Mouse (Mus musculus): ENCODE results near the gene Pnkd. TPM values are rescaled to one million over a fixed set of nuclear protein-coding genes. Genes with fewer than 3 reads are reported as not detected.

Gene Pnkd
- polyA plus RNA-seq, 1 experiment = 165 TPM

GRCm38 (mm10) chr1:74302835-74303234 lies 18.1 kb downstream of the Pnkd start:
- Histone ChIP-seq H3K4me1 (ENCODE audit: control insufficient read depth, insufficient read depth, low read length) (peaks cover 17% of the 10 kb centered on the region), H3K27ac (ENCODE audit: insufficient read depth, low read depth, low read length) (0 out of 2 replicates have a peak overlapping the region, but pooled peaks have one; percentile 33), H3K27me3 (replicated peaks; ENCODE audit: control insufficient read depth, insufficient read depth, low read length) (no peaks in the 10 kb centered on the region), H3K36me3 (ENCODE audit: control insufficient read depth, insufficient read depth, low read length) (no peaks in the 10 kb centered on the region), H3K4me3 (ENCODE audit: insufficient read depth, low read depth, low read length) (peak overlapping the region; percentile 98; the same call in 1 of the 2 replicates)
- WGBS = 66% methylated on average over 2 of the region's 2 CpGs
- no peak for TF ChIP-seq POLR2A (IDR thresholded peaks at IDR 0.05; ENCODE audit: low read depth, low read length)
- TF ChIP-seq CTCF (conservative IDR thresholded peaks at IDR 0.05; ENCODE audit: insufficient read depth, insufficient read length, low read depth, low read length) = no peak
- no peak for DNase-seq

- peak; percentile 87 for DNase-seq
These were observed 19.0 kb downstream of the Pnkd start for GRCm38 (mm10) chr1:74303509-74304338.

GRCm38 (mm10) chr1:74304339-74304790 lies 19.6 kb downstream of the Pnkd start:
- Histone ChIP-seq H3K27ac (ENCODE audit: insufficient read depth, low read depth, low read length) (peak overlapping the region; percentile 98), H3K4me3 (ENCODE audit: insufficient read depth, low read depth, low read length) (peak overlapping the region; percentile 98), H3K36me3 (ENCODE audit: control insufficient read depth, insufficient read depth, low read length) (no peaks in the 10 kb centered on the region), H3K27me3 (replicated peaks; ENCODE audit: control insufficient read depth, insufficient read depth, low read length) (no peaks in the 10 kb centered on the region), H3K4me1 (ENCODE audit: control insufficient read depth, insufficient read depth, low read length) (peaks cover 10% of the 10 kb centered on the region)
- no peak for DNase-seq
- WGBS = 7% methylated on average over 12 of the region's 12 CpGs
- no peak for TF ChIP-seq CTCF (conservative IDR thresholded peaks at IDR 0.05; ENCODE audit: insufficient read depth, insufficient read length, low read depth, low read length)
- TF ChIP-seq POLR2A (IDR thresholded peaks at IDR 0.05; ENCODE audit: low read depth, low read length) = no peak

More at GRCm38 (mm10) chr1:74303509-74304338, 19.0 kb downstream of the Pnkd start:
- peak overlapping the region; percentile 98 for H3K27ac ChIP-seq (ENCODE audit: insufficient read depth, low read depth, low read length)
- TF ChIP-seq CTCF (conservative IDR thresholded peaks at IDR 0.05; ENCODE audit: insufficient read depth, insufficient read length, low read depth, low read length) (no peak), POLR2A (IDR thresholded peaks at IDR 0.05; ENCODE audit: low read depth, low read length) (peak; percentile 53)
- no peaks in the 10 kb centered on the region for H3K36me3 ChIP-seq (ENCODE audit: control insufficient read depth, insufficient read depth, low read length)
- WGBS = under 1% methylated on average over 56 of the region's 56 CpGs
- no peaks in the 10 kb centered on the region for H3K27me3 ChIP-seq (replicated peaks; ENCODE audit: control insufficient read depth, insufficient read depth, low read length)
- peaks cover 10% of the 10 kb centered on the region for H3K4me1 ChIP-seq (ENCODE audit: control insufficient read depth, insufficient read depth, low read length)
- peak overlapping the region; percentile 98 for H3K4me3 ChIP-seq (ENCODE audit: insufficient read depth, low read depth, low read length)

GRCm38 (mm10) chr1:74304946-74305345 lies 20.2 kb downstream of the Pnkd start:
- Histone ChIP-seq H3K27ac (ENCODE audit: insufficient read depth, low read depth, low read length) (no peak overlapping the region), H3K27me3 (replicated peaks; ENCODE audit: control insufficient read depth, insufficient read depth, low read length) (no peaks in the 10 kb centered on the region), H3K36me3 (ENCODE audit: control insufficient read depth, insufficient read depth, low read length) (no peaks in the 10 kb centered on the region), H3K4me3 (ENCODE audit: insufficient read depth, low read depth, low read length) (no peak overlapping the region), H3K4me1 (ENCODE audit: control insufficient read depth, insufficient read depth, low read length) (peaks cover 10% of the 10 kb centered on the region)
- no peak for DNase-seq
- no peak for TF ChIP-seq CTCF (conservative IDR thresholded peaks at IDR 0.05; ENCODE audit: insufficient read depth, insufficient read length, low read depth, low read length)
- 74% methylated on average over 4 of the region's 4 CpGs for WGBS

- Histone ChIP-seq H3K4me1 (ENCODE audit: control insufficient read depth, insufficient read depth, low read length) (peaks cover 9% of the 10 kb centered on the region), H3K36me3 (ENCODE audit: control insufficient read depth, insufficient read depth, low read length) (no peaks in the 10 kb centered on the region), H3K4me3 (ENCODE audit: insufficient read depth, low read depth, low read length) (peak within 1 kb of the TSS; percentile 98), H3K27me3 (replicated peaks; ENCODE audit: control insufficient read depth, insufficient read depth, low read length) (no peaks in the 10 kb centered on the region), H3K27ac (ENCODE audit: insufficient read depth, low read depth, low read length) (peak within 1 kb of the TSS; percentile 98)
- WGBS = 92% methylated on average over 2 of the region's 2 CpGs
- TF ChIP-seq POLR2A (IDR thresholded peaks at IDR 0.05; ENCODE audit: low read depth, low read length) (no peak), CTCF (conservative IDR thresholded peaks at IDR 0.05; ENCODE audit: insufficient read depth, insufficient read length, low read depth, low read length) (no peak)
- no peak for DNase-seq
These were observed 20.8 kb downstream of the Pnkd start, which contains the start of gene Tmbim1 for GRCm38 (mm10) chr1:74305522-74305921. TSS of gene Tmbim1 (minus strand) at chr1:74305622.

GRCm38 (mm10) chr1:74307146-74307545 lies 22.4 kb downstream of the Pnkd start:
- 80% methylated on average over 1 of the region's 1 CpGs for WGBS
- Histone ChIP-seq H3K4me1 (ENCODE audit: control insufficient read depth, insufficient read depth, low read length) (peaks cover 6% of the 10 kb centered on the region; the same call in 1 of the 2 replicates), H3K36me3 (ENCODE audit: control insufficient read depth, insufficient read depth, low read length) (no peaks in the 10 kb centered on the region), H3K27ac (ENCODE audit: insufficient read depth, low read depth, low read length) (no peak overlapping the region), H3K4me3 (ENCODE audit: insufficient read depth, low read depth, low read length) (no peak overlapping the region), H3K27me3 (replicated peaks; ENCODE audit: control insufficient read depth, insufficient read depth, low read length) (no peaks in the 10 kb centered on the region)
- DNase-seq = peak; percentile 33
- TF ChIP-seq CTCF (conservative IDR thresholded peaks at IDR 0.05; ENCODE audit: insufficient read depth, insufficient read length, low read depth, low read length) (no peak), POLR2A (IDR thresholded peaks at IDR 0.05; ENCODE audit: low read depth, low read length) (no peak)
